Mouse (Mus musculus) lung, embryonic 15.5 days (tissue): ENCODE data around the gene Itpr1. TPM values are rescaled to one million over a fixed set of nuclear protein-coding genes. Genes with fewer than 3 reads are reported as not detected.

Experiments
- ATAC-seq: fragments of 200-750 bp; cut with Nextera tagmentation; 2 replicates; pipeline ENCODE4 v1.8.0; 2017; ENCODE audit warnings: moderate number of reproducible peaks, borderline replicate concordance; ENCODE audit not compliant: low FRiP score, low TSS enrichment; ENCODE audit errors: extremely low read depth
- H3K27ac ChIP-seq: fragments of 300-500 bp; sonication (generic); 2 replicates; pipeline ENCODE4 v1.5.1; 2015; ENCODE audit warnings: moderate library complexity, mild to moderate bottlenecking, inconsistent platforms
- H3K27me3 ChIP-seq: fragments of 300-500 bp; sonication (generic); 2 replicates; pipeline ENCODE4 v1.6.1; 2015; ENCODE audit warnings: inconsistent platforms
- H3K36me3 ChIP-seq: fragments of 300-500 bp; sonication (generic); 2 replicates; pipeline ENCODE4 v1.6.1; 2015; ENCODE audit warnings: inconsistent platforms
- H3K4me1 ChIP-seq: fragments of 300-500 bp; sonication (generic); 2 replicates; pipeline ENCODE4 v1.6.1; 2015; ENCODE audit warnings: inconsistent platforms
- H3K4me2 ChIP-seq: fragments of 300-500 bp; sonication (generic); 2 replicates; pipeline ENCODE4 v1.6.1; 2015; ENCODE audit warnings: inconsistent platforms, mild to moderate bottlenecking, moderate library complexity
- H3K4me3 ChIP-seq: fragments of 300-500 bp; sonication (generic); 2 replicates; pipeline ENCODE4 v1.5.1; 2015; ENCODE audit warnings: mild to moderate bottlenecking, inconsistent platforms
- H3K9ac ChIP-seq: fragments of 300-500 bp; sonication (generic); 2 replicates; pipeline ENCODE4 v1.6.1; 2015; ENCODE audit warnings: inconsistent platforms
- H3K9me3 ChIP-seq: fragments of 300-500 bp; sonication (generic); 2 replicates; pipeline ENCODE4 v1.6.1; 2016; ENCODE audit warnings: inconsistent platforms
- WGBS: fragments of 180-500 bp; shearing (Covaris S2); methylation state at CpG from one replicate; pipeline ENCODE4 v1.1.7; 2015; 5-methylcytosine and 5-hydroxymethylcytosine counted together
- polyA plus RNA-seq: library from polyadenylated mRNA; unstranded; fragments of >200 nt; fragmentation: Nextera tagmentation; extraction: Ambion mirVana; gene quantifications from 2 replicates; pipeline ENCODE4 v1.2.1, GENCODE M21; 2015

Gene Itpr1
- polyA plus RNA-seq, 1 experiment from 2014 or later: 14.9 TPM

DNA sequence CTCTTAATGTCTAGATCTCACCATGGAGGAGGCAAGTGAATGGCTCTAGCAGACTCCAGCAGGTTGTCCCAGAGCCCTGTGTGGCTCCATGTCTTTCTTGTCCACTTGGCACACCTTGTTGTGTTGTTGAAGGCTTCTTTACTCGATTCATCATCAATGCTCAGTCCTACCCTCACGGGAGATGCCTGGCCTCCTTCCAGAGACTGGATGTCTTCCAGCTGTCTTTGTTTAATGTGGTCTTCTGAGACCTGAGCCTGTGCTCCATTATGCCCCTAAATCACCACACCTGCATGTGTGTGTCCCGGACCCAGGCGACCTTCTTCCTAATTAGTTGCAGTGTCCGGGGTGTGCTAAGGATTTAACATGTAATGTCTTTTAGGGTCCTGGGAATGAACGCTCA lies 254.7 kb downstream of the Itpr1 start:
- WGBS: 53% methylated on average over 6 of the region's 6 CpGs
- Histone ChIP-seq H3K4me3 (no peak overlapping the region), H3K9me3 (no peaks in the 10 kb centered on the region), H3K4me2 (no peak overlapping the region), H3K36me3 (no peaks in the 10 kb centered on the region), H3K4me1 (no peaks in the 10 kb centered on the region), H3K9ac (no peak overlapping the region), H3K27me3 (no peaks in the 10 kb centered on the region), H3K27ac (no peak overlapping the region)
- ATAC-seq: no peak

DNA sequence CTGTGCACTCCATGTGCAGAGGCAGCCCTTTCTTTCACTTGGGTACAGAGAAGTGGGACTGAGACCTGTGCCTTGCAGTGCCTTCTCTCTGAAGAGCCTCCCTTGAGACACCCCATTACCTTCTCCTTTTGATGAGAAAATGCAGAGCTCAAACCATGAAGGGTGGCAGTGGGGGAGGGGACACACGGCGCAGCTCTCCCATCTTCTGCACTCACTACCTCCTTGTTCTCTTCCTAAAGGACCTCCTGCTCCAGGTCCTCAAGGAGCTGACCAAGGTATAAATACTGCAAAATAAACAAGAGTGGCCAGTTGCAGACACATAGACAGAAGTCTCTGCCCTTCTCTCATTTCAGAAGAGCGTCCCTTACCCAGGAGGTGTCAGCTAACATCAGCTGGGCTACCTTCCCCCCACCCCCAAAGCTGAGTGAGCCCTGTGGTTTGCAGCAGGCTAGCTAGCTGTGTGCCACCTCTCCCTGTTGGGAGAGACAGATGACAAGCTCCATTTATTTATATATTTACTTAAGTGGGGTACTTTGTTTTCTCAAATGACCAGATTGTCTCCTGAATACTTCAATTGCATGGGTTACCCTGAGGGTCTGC lies 255.4 kb downstream of the Itpr1 start:
- Histone ChIP-seq H3K4me2 (no peak overlapping the region), H3K9ac (no peak overlapping the region), H3K27me3 (no peaks in the 10 kb centered on the region), H3K36me3 (peaks cover 3% of the 10 kb centered on the region; the same call in 1 of the 2 replicates), H3K27ac (no peak overlapping the region), H3K9me3 (no peaks in the 10 kb centered on the region), H3K4me1 (no peaks in the 10 kb centered on the region), H3K4me3 (no peak overlapping the region)
- 46% methylated on average over 3 of the region's 3 CpGs for WGBS
- ATAC-seq: no peak

DNA sequence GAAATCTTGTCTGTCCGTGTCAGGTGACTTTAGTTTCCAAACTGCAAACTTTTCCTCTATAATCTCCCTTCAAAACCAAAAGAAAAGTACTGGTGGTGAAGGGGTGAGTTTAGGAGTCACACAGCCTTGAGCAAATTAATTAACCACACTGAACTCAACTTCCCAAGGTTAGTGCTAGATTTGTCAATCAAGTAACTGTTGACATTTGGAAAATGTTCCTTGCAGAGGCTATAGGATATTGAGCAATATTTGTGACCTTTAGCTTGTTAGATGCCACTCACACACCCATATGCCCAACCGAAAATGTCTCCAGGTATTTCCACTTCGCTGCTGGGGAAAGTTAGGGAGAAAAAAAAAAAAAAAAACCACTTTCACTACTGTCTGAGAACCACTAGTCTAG lies 259.0 kb downstream of the Itpr1 start:
- 90% methylated on average over 3 of the region's 3 CpGs for WGBS
- ATAC-seq: no peak
- H3K9me3 ChIP-seq: no peaks in the 10 kb centered on the region
- H3K4me1 ChIP-seq: peaks cover 1% of the 10 kb centered on the region
- H3K9ac ChIP-seq: no peak overlapping the region
- H3K27ac ChIP-seq: no peak overlapping the region
- no peaks in the 10 kb centered on the region for H3K27me3 ChIP-seq
- H3K4me3 ChIP-seq: no peak overlapping the region
- H3K36me3 ChIP-seq: peaks cover 9% of the 10 kb centered on the region; the same call in 1 of the 2 replicates
- H3K4me2 ChIP-seq: no peak overlapping the region

DNA sequence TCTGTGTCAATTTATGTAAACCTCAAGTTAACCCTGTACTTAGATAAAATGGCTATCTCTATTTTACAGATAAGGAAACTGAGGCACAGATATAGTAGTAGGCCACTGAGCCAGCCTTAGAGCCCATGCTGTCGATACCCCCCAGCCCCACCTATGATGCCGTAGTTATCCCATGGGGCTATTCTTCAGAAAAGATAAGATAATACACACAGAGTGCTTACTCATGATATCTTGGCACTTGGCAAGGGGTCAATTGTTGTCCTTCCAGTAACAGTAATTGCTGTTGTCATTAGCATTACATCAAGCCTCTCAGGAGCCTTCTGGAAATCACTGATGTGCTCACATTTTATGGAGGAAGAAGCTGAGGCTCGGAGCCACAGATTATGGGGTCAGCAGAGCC lies 259.9 kb downstream of the Itpr1 start:
- no peak for ATAC-seq
- H3K4me2 ChIP-seq: no peak overlapping the region
- H3K27ac ChIP-seq: no peak overlapping the region
- H3K9ac ChIP-seq: no peak overlapping the region
- H3K9me3 ChIP-seq: no peaks in the 10 kb centered on the region
- 62% methylated on average over 3 of the region's 3 CpGs for WGBS
- H3K36me3 ChIP-seq: peaks cover 9% of the 10 kb centered on the region; the same call in 1 of the 2 replicates
- no peaks in the 10 kb centered on the region for H3K27me3 ChIP-seq
- peaks cover 9% of the 10 kb centered on the region for H3K4me1 ChIP-seq
- no peak overlapping the region for H3K4me3 ChIP-seq

DNA sequence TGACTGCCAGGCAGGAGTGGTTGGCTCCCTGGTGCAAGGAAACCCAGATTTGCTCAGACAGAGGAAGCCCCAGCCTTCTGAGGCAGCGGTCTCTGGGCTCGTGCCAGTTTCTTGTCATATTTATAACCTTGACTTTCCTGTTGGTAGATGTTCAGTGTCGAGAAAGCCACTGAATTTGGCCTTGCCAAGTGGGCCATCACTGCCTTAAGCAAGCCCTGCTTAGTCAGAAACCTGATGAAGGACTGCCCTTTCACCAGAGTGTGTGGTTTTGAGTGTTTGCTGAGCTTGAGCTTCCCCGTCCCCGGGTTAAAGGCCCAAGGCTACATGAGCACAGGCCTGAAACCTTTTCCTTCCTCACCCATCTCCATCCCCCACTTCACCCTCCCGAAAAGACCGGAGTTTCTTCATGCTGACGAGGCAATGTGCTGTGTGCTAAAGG lies 263.9 kb downstream of the Itpr1 start:
- Histone ChIP-seq H3K27ac (peak overlapping the region; percentile 24; the same call in 1 of the 2 replicates), H3K27me3 (no peaks in the 10 kb centered on the region), H3K4me3 (no peak overlapping the region), H3K4me2 (no peak overlapping the region), H3K9ac (no peak overlapping the region), H3K4me1 (peaks cover 12% of the 10 kb centered on the region), H3K36me3 (peaks cover 9% of the 10 kb centered on the region; the same call in 1 of the 2 replicates), H3K9me3 (no peaks in the 10 kb centered on the region)
- WGBS: 35% methylated on average over 8 of the region's 8 CpGs
- ATAC-seq: no peak; the same call in 1 of the 2 replicates

DNA sequence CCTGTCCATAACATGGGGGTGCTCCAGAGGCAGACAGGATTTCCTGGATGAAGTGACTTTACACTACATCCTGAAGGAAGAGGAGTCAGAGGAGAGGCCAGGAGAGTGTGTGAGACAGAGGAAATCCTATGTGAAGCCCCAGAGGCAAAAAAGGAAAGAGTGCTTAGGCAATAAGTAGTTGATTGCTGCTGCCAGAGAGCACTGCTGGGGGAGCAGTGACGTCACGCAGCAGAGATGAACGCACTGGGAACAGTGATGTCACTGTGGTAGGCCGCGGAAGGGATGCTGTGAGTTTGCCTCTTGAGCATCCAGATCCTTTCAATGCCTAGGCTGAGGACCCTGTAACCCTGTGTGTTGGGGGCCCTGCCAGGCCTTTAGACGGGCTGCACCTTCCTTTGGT lies 264.7 kb downstream of the Itpr1 start:
- no peak overlapping the region for H3K4me3 ChIP-seq
- peaks cover 12% of the 10 kb centered on the region for H3K4me1 ChIP-seq
- H3K4me2 ChIP-seq: no peak overlapping the region
- H3K9ac ChIP-seq: no peak overlapping the region
- H3K27me3 ChIP-seq: no peaks in the 10 kb centered on the region
- no peaks in the 10 kb centered on the region for H3K9me3 ChIP-seq
- peaks cover 9% of the 10 kb centered on the region; the same call in 1 of the 2 replicates for H3K36me3 ChIP-seq
- WGBS: 82% methylated on average over 6 of the region's 6 CpGs
- H3K27ac ChIP-seq: no peak overlapping the region
- no peak for ATAC-seq

DNA sequence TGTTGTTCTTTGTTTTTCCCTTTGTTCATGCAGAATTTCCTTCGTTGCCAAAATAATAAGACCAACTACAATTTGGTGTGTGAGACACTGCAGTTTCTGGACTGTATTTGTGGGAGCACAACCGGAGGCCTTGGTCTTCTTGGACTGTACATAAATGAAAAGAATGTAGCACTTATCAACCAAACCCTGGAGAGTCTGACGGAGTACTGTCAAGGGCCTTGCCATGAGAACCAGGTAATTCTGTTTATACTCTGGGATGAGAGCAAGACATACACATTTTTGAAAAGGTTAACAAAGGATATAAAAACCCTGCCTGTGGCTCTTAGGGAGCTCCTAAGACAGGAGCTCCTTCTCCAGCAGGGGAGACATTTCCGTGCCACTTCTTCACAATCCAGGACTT lies 268.3 kb downstream of the Itpr1 start:
- no peak overlapping the region for H3K27ac ChIP-seq
- 73% methylated on average over 4 of the region's 4 CpGs for WGBS
- peaks cover 12% of the 10 kb centered on the region for H3K4me1 ChIP-seq
- H3K4me3 ChIP-seq: no peak overlapping the region
- no peaks in the 10 kb centered on the region for H3K9me3 ChIP-seq
- peaks cover 9% of the 10 kb centered on the region for H3K36me3 ChIP-seq
- H3K27me3 ChIP-seq: no peaks in the 10 kb centered on the region
- no peak overlapping the region; the same call in 1 of the 2 replicates for H3K9ac ChIP-seq
- ATAC-seq: no peak
- H3K4me2 ChIP-seq: no peak overlapping the region

DNA sequence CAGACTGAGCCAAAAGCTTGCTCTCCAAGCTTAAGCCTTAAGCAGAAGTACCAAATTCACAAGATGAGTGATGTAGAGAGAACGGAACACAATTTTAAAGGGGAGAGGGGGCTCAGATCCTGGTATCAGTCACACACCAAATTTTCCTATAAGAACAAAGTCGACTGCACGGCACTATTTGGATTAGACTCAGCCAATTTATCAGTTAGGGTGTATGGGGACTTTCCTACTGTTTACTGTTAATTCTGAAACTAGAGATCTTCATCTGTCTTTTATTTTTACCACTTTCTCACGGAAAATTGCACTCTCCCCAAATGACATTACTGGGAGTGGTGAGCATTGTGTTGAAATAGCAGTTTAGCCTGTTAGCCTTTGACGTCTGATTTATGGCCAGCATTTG lies 269.6 kb downstream of the Itpr1 start:
- Histone ChIP-seq H3K9ac (no peak overlapping the region), H3K4me3 (no peak overlapping the region), H3K9me3 (no peaks in the 10 kb centered on the region), H3K36me3 (peaks cover 9% of the 10 kb centered on the region), H3K4me1 (peaks cover 11% of the 10 kb centered on the region; the same call in 1 of the 2 replicates), H3K27ac (no peak overlapping the region), H3K27me3 (no peaks in the 10 kb centered on the region), H3K4me2 (no peak overlapping the region)
- 88% methylated on average over 5 of the region's 5 CpGs for WGBS
- no peak for ATAC-seq

DNA sequence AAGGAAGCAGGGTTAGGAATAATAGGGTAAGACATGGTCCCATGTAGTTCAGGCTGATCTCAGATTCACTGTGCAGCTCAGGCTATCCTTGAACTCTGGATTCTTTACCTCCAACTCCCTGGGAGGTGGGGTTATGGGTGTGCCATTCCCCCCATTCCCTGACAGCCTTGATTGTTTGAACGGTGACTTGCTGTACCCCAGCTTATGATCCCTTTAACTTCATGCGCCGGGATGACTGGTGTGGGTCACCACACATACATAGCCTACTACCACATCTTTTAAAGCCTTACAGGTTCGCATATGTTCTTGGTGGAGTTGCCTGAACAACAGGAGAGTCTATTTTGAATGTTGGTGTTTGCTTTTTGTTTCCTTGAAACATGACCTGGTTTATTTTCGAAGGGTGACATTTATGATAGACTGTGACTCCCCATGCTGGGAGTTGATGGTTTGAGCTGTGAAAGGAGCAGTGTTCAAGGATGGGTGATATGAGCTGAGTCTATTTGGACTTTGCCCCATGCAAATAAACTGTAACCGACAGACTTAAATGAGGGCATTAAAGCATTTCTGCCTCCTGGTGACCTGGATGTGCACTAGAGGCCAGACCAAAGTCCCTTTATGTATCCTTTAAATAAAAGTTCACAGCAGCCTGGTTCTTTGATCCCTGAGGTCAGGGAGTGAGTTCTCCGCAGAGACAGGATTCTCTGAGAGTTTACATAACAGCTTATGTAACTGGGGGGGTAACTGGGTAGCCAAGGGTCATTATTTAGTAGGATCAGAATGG lies 273.5 kb downstream of the Itpr1 start:
- Histone ChIP-seq H3K4me2 (no peak overlapping the region), H3K9ac (no peak overlapping the region), H3K36me3 (peaks cover 21% of the 10 kb centered on the region), H3K4me3 (no peak overlapping the region), H3K4me1 (peaks cover 11% of the 10 kb centered on the region; the same call in 1 of the 2 replicates), H3K27ac (no peak overlapping the region), H3K9me3 (no peaks in the 10 kb centered on the region), H3K27me3 (no peaks in the 10 kb centered on the region)
- ATAC-seq: no peak
- 76% methylated on average over 7 of the region's 7 CpGs for WGBS

DNA sequence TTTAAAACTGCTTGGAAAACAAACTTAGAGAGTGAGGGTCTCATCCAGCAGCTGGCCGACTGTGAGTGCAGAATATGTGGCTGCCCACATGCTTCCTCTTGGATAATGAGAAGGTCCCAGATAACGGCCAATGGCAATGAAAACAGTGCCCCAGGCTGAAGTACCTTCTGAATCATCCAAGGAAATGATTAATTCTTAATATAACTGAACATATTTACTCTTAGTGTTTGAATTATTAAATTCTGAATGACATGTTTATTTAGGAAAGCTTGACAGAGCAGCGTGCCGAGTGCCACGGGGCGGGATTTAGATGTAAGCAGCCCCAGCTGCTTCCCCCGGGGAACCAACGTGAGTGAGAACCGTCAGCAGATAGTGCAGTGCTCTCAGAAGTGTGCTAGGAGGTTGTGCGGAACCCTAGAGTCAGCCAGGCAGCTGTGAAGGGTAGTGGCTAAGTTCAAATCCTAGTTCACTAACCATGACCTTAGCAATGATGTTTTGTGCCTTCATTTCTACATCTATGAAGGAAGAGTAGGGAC lies 274.5 kb downstream of the Itpr1 start:
- no peak for ATAC-seq
- Histone ChIP-seq H3K36me3 (peaks cover 21% of the 10 kb centered on the region), H3K27me3 (no peaks in the 10 kb centered on the region), H3K4me1 (peaks cover 11% of the 10 kb centered on the region; the same call in 1 of the 2 replicates), H3K4me2 (no peak overlapping the region), H3K9me3 (no peaks in the 10 kb centered on the region), H3K4me3 (no peak overlapping the region), H3K27ac (no peak overlapping the region), H3K9ac (no peak overlapping the region)
- WGBS: 18% methylated on average over 10 of the region's 10 CpGs

DNA sequence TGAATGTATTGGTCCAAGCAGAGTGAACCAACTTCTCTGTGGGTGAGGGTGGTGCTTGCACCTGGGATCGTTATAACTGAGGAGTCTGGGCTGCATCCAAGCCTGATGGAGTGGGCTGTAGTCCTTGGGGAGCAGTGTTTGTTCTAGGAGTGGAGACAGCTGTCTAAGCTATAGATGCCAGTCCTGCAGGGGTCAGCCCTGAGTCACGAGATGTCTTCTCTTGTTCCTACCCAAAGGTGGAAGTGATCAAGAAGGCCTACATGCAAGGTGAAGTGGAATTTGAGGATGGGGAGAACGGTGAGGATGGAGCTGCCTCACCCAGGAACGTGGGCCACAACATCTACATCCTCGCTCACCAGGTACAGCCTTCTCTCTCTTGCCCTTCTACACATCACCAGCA lies 275.4 kb downstream of the Itpr1 start:
- H3K36me3 ChIP-seq: peaks cover 18% of the 10 kb centered on the region
- 81% methylated on average over 5 of the region's 5 CpGs for WGBS
- peaks cover 11% of the 10 kb centered on the region; the same call in 1 of the 2 replicates for H3K4me1 ChIP-seq
- H3K4me3 ChIP-seq: no peak overlapping the region
- ATAC-seq: no peak
- no peaks in the 10 kb centered on the region for H3K9me3 ChIP-seq
- no peak overlapping the region for H3K4me2 ChIP-seq
- H3K27me3 ChIP-seq: no peaks in the 10 kb centered on the region
- H3K27ac ChIP-seq: no peak overlapping the region
- H3K9ac ChIP-seq: no peak overlapping the region

DNA sequence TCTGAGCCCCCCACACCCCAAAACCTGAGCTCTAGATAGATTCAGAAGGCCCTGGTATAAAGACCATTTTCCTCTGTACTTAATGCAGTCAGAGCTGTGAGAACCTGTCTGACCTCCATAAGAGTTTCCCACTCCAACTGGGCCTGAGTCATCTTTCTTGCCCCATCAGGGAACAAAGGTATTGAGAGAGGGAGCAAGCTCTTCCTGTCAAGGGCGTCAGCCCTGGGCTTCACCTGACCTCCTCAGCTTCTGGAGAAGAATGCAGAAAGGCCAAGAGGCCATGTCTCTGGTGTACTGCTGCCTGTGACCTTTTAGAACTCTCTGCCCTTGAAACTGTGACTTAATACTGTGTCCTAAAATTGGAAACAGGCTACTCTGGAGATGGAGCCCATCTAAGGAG lies 279.1 kb downstream of the Itpr1 start:
- H3K4me2 ChIP-seq: no peak overlapping the region
- no peak for ATAC-seq
- no peak overlapping the region for H3K27ac ChIP-seq
- H3K36me3 ChIP-seq: peaks cover 17% of the 10 kb centered on the region; the same call in 1 of the 2 replicates
- no peaks in the 10 kb centered on the region for H3K27me3 ChIP-seq
- 72% methylated on average over 1 of the region's 1 CpGs for WGBS
- peaks cover 10% of the 10 kb centered on the region; the same call in 1 of the 2 replicates for H3K4me1 ChIP-seq
- no peak overlapping the region for H3K9ac ChIP-seq
- H3K4me3 ChIP-seq: no peak overlapping the region
- H3K9me3 ChIP-seq: no peaks in the 10 kb centered on the region
